Mouse (Mus musculus): Measurements from ENCODE around the gene Aifm2.

Aifm2 gene

DNA sequence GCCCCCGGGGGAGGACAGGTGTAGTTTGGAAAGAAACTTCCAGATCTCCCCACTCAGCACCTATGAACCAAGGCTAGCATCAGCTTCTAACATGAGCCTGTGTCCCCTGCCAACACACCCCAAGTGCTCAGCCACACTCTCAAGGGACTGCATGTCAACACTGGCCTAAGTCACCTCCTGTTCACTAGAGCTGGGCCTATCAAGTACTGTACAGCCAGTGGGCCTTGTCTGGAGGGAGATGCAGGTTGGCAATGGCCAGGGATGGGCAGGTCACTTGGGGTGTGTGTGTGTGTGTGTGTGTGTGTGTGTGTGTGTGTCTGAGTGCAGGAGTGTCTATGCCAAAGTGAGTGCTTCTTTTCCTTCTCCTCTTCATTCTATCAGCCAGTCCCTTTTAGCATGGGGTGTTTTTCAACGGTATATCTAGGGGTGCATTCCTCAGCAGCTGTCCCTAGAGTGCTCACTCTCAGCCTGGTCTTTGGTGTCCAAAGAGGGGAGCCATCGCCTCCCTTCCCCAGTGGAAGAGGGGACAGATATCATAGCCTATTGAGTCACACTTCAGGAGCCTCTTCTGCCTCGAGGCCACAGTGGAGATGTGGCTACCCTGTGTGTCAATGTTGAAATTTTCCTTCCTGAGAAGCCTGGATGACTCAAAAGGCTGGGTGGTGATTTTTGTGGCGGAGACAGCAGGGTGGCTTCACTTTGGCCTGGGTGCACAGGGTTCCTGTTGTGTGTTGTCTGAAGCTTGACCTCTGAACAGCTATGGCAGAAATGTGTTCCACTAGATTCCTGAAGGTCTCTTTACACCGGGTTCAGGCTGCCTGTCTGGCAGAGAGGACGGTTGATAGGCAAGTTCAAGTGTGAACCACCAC lies 1.2 kb downstream of the Aifm2 start:
- CTCF ChIA-PET: no interaction called here

- CTCF ChIA-PET: no interaction called here
Measured at GRCm38 (mm10) chr10:61717406-61718296, 2.6 kb downstream of the Aifm2 start.

DNA sequence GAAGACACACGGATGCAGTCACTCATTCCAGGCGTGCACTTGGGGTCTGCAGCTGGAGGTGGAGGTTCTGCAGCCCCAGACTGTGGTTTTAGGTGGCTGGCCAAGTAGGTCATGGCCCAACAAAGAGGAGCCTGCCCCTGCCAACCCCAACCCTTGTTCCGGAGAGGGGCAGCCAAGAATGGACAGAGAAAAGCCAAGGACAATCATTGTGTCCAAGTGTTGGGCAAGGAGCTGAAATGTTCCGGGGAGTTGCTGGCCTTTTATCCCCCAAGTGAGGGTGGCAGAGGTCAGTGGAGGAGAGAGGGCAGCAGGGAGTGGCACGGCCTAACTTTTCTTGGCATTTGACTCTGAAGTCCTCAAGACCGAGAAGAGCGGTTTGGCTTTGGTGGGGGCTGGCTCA lies 5.3 kb downstream of the Aifm2 start:
- CTCF ChIA-PET: no interaction called here

- CTCF ChIA-PET: no interaction called here
Measured at GRCm38 (mm10) chr10:61722215-61722614, 7.2 kb downstream of the Aifm2 start.

GRCm38 (mm10) chr10:61723271-61723670 lies 8.2 kb downstream of the Aifm2 start:
- CTCF ChIA-PET: no interaction called here

DNA sequence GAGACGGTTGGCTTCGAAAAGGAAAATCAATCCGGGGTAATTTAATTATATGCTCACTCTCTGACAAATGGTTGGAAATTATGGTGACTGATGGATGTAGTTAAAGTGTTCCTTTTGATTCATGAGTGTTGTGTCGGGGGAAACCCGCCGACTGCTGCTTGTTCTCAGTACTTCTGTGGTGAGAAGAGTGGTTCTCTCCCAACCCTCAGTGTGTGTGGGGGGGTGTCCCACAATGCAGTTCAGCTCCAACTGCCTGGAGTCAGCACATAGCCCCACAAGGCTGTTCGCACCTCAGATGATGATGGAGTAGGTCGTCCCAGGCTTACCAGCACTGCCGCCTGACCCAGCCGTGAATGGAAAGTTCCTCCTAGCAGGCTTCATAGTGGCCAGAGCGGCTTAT lies 14.1 kb downstream of the Aifm2 start:
- CTCF ChIA-PET: no interaction called here

DNA sequence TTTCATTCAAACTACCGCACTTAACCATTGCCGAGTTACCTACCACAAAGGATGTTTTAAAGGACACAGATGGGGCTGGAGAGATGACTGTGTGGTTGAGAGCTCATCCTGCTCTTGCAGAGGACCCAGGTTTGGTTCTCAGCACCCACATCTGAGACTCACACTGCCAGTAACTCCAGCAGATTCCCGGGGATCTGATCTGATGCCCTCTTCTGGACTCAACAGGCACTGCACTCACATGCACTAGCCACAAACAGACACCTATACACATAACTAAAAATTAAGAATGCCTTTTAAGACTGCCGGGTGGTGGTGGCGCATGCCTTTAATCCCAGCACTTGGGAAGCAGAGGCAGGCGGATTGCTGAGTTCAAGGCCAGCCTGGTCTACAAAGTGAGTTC lies 15.1 kb downstream of the Aifm2 start:
- CTCF ChIA-PET: no interaction called here

- CTCF ChIA-PET: interaction anchor here (0.6 kb wide), 1 partner anchor 59 kb away, joined by 4 read pairs; no protein-coding TSS in a partner anchor
Measured at GRCm38 (mm10) chr10:61734377-61734776, 19.3 kb downstream of the Aifm2 start.

DNA sequence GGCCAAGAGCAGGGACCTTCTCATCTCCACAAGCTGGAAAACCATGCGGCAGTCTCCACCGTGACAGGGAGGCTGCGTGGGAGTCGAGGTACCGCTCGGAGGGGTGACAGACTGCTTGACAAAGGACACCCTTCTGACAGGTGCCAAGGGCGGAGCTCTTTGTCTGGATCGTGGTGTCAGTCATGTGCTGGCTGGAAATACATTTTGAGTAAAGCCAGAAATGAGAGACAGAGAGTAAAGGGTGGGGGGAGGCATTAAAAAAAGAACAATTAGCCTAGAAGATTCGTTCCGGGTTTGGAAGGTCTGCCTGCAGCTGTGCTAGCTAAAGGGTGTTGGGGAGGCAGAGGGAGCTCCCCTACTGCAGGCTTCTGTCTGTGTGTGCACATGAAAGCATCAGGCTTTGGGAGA lies 21.6 kb downstream of the Aifm2 start:
- CTCF ChIA-PET: no interaction called here

GRCm38 (mm10) chr10:61737537-61737936 lies 22.5 kb downstream of the Aifm2 start:
- CTCF ChIA-PET: no interaction called here

- CTCF ChIA-PET: no interaction called here
Measured at GRCm38 (mm10) chr10:61738126-61738525, 23.1 kb downstream of the Aifm2 start.

DNA sequence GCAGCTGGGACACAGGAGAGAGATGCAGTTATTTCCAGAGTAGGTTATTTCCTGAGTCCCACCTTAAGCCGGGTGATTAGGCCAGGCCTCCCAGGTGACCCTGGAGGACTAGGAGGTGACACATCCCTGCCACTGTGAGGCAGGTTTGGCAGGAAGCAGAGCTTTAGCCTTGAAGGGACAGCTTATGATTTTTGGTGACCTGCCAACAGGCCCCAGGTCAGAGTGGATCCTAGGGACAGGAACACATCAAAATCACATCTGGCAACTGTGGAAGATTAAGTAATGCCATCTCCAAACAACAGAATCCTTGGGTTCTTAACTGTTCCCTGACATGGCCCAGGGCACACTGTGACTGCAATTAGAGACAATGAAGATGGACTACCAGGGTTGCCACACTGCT lies 26.2 kb downstream of the Aifm2 start:
- CTCF ChIA-PET: no interaction called here

- CTCF ChIA-PET: no interaction called here
Measured at GRCm38 (mm10) chr10:61741873-61742272, 26.8 kb downstream of the Aifm2 start.

GRCm38 (mm10) chr10:61742336-61742735 lies 27.3 kb downstream of the Aifm2 start:
- CTCF ChIA-PET: no interaction called here

DNA sequence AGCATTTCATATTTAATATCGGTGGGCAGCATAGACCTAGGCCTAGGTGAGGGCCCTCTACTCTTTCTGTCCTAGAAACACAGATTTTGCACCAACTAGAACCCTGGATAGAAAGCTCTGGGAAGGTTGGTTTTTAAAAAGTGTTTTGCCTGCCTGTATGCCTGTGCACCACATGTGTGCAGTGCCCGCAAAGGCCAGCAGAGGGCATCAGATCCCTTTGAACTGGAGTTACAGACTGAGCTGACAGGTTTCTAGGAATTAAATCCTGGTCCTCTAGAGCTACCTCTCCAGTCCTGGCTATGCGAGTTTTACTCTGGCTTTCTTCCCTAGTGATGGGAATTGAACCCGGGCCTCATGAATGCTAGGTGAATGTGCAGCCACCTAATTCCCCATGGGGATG lies 30.1 kb downstream of the Aifm2 start:
- CTCF ChIA-PET: no interaction called here

DNA sequence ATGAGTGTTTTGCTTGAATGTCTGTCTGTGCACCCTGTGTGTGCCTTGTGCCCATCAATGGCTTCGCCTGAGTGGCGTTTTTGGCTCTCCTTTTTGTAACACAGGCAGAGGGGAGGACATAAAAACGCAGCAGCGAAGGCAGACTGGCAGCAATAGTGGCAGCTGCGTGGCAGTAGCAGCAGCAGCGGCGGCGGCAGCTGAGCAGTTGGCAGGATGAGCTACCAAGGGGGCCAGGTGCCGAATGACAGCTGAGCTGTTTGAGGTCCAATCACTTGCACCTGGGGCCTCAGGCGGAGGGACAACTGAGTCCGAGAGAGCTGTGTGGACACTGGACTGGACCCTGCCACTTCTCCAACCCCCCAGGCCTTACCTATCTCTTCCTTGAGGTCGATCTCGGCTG lies 32.2 kb downstream of the Aifm2 start:
- CTCF ChIA-PET: no interaction called here

DNA sequence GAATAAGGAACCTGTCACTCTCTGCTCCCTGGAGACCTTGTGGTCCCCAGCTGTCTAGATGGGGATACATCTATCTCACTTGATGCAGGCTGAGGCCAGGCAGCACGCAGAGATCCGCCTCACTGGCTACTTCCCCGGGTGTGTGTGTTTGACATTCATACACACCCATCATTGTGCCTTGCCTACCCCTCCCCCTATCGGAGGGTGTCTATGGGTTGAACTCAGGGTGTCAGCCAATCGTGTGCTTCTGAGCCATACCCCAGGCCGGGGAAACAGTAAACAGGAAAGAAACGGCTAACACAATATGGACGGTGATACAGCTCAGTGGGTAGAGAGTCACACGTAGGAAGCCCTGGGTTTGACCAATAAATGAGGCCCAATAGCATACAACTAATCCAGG lies 35.0 kb downstream of the Aifm2 start:
- CTCF ChIA-PET: no interaction called here

- CTCF ChIA-PET: interaction anchor here (0.5 to 0.7 kb wide), 2 partner anchors 10 to 260 kb away, joined by 6 to 15 read pairs; no protein-coding TSS in a partner anchor
Measured at GRCm38 (mm10) chr10:61751534-61752219, 36.6 kb downstream of the Aifm2 start.

DNA sequence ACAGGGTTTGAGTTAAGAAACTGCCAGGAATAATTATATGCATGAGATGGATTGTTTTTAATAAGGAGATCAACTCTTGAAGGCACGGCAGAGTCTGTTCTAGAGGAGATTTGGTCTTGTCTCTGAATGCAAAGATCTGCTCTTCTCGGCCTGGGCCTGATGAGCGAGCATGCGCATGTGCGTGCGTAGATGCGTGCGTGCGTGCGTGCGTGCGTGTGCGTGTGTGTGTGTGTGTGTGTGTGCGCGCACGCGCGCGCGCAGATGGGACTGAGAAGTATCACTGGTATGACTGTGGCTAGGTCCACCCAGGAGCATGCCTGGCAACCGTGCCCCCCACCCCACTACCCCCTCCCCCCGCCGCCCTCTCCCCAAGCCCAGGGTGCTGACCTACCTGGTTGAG lies 38.0 kb downstream of the Aifm2 start:
- CTCF ChIA-PET: no interaction called here

GRCm38 (mm10) chr10:61757022-61757421 lies 42.0 kb downstream of the Aifm2 start:
- CTCF ChIA-PET: no interaction called here

DNA sequence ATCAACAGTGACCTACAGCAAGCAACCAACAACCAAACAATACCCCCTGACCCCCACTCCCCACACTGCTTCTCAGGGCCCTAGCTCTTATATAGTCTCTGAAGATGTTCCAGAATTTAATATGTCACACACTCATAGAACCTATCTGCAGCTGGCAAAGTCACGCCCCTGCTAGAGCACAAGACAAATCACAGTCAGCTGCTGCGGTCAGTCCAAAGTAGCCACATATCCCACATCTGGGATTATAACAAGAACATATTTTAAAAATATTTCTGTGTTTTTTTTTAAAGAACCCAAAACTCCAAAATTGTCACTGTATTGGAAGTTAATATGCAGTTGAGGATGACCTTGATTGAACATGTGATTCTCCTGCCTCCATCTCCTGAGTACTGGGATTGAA lies 43.8 kb downstream of the Aifm2 start:
- CTCF ChIA-PET: no interaction called here

- CTCF ChIA-PET: no interaction called here
Measured at GRCm38 (mm10) chr10:61759869-61760268, 44.8 kb downstream of the Aifm2 start.
